Mouse (Mus musculus): ENCODE results near the gene Ift20. TPM values are rescaled to one million over a fixed set of nuclear protein-coding genes. Genes with fewer than 3 reads are reported as not detected.

Gene Ift20
- polyA plus RNA-seq, 1 experiment, result 41.7 TPM

DNA sequence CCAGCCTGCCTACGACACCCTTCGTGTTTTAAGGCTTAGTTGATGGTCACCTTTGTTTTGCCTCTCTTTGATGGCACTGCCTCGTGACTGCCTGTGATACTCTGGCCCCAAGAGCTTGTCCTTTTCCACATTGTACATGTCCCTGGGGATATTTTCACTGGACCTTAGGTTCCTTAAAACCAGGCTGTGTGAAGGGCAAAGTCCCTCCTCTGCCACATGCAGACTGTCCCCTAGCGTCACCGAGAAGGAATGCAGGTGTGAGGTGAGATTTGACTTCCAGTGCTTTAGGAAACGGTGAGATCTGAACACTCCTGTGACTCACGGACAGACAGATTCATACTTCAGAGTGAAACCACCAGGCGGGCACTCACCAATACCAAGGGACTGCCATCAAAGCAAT, 21.1 kb downstream of the Ift20 start:
- H3K36me3 ChIP-seq (ENCODE audit: control insufficient read depth, insufficient read depth, low read length), result no peaks in the 10 kb centered on the region
- DNase-seq (ENCODE audit: low read depth in 1 of 2, low spot score in 2 of 2), result no peak
- TF ChIP-seq CTCF (IDR thresholded peaks at IDR 0.05; ENCODE audit: extremely low read depth, insufficient read depth, insufficient read length, insufficient replicate concordance), result no peak
- no peak for TF ChIP-seq POLR2A (IDR thresholded peaks at IDR 0.05; ENCODE audit: low read depth, low read length)
- no peak overlapping the region for H3K27ac ChIP-seq (ENCODE audit: insufficient read depth, low read length)
- WGBS, result 69% methylated on average over 8 of the region's 8 CpGs
- H3K4me3 ChIP-seq (ENCODE audit: extremely low read depth, insufficient read depth, insufficient read length), result no peak overlapping the region
- H3K27me3 ChIP-seq (ENCODE audit: control insufficient read depth, insufficient read depth, low read length), result no peaks in the 10 kb centered on the region
- H3K4me1 ChIP-seq (ENCODE audit: control insufficient read depth, insufficient read depth, insufficient read length), result no peaks in the 10 kb centered on the region

DNA sequence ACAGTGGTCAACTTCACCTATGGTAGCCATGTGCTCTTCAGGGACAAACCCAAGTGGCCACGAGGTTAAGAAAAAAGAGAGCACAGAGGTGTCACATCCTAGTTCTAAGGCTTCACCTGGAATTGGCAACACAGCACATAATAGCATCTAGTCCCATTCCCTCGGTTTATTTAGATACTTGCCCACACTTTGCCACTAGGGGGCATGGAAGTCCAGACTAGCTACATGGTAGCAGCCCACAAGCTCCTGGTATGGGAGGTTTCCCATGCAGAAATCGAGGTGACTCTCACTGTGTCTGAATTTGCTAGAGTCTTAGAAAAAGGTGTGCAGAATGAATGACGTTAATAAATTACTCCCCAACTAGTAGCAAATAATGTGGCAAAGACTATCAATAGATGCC, 24.3 kb downstream of the Ift20 start:
- H3K4me1 ChIP-seq (ENCODE audit: control insufficient read depth, insufficient read depth, insufficient read length), result no peaks in the 10 kb centered on the region
- H3K36me3 ChIP-seq (ENCODE audit: control insufficient read depth, insufficient read depth, low read length), result no peaks in the 10 kb centered on the region
- no peak overlapping the region for H3K27ac ChIP-seq (ENCODE audit: insufficient read depth, low read length)
- TF ChIP-seq POLR2A (IDR thresholded peaks at IDR 0.05; ENCODE audit: low read depth, low read length) (no peak), CTCF (IDR thresholded peaks at IDR 0.05; ENCODE audit: extremely low read depth, insufficient read depth, insufficient read length, insufficient replicate concordance) (peak; percentile 52; the same call in 1 of the 2 replicates)
- 14% methylated on average over 4 of the region's 4 CpGs for WGBS
- DNase-seq (ENCODE audit: low read depth in 1 of 2, low spot score in 2 of 2), result peak; percentile 26 to 56
- no peak overlapping the region for H3K4me3 ChIP-seq (ENCODE audit: extremely low read depth, insufficient read depth, insufficient read length)
- no peaks in the 10 kb centered on the region for H3K27me3 ChIP-seq (ENCODE audit: control insufficient read depth, insufficient read depth, low read length)

DNA sequence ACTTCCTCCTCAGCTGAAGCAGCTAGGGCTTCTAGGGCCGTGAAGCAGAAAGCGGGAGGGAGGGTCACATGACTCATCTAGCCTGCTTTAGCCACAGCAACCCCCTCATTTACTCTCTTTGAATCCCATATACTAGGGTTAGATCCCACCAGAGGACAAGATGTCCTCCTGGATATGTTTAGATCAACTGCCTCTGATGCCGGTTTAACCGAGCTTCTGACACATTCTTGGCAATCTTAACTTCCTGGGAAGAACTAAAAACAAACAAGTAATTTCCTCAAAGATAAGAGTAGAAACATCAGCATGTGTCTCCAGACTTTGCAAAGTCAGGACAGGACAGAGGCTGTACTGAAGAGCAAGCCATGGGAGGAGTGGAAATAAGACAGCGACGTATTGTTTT, 30.6 kb downstream of the Ift20 start:
- no peak for DNase-seq (ENCODE audit: low read depth in 1 of 2, low spot score in 2 of 2)
- no peaks in the 10 kb centered on the region for H3K4me1 ChIP-seq (ENCODE audit: control insufficient read depth, insufficient read depth, insufficient read length)
- H3K27ac ChIP-seq (ENCODE audit: insufficient read depth, low read length), result no peak overlapping the region
- H3K36me3 ChIP-seq (ENCODE audit: control insufficient read depth, insufficient read depth, low read length), result peaks cover 8% of the 10 kb centered on the region
- TF ChIP-seq CTCF (IDR thresholded peaks at IDR 0.05; ENCODE audit: extremely low read depth, insufficient read depth, insufficient read length, insufficient replicate concordance) (no peak), POLR2A (IDR thresholded peaks at IDR 0.05; ENCODE audit: low read depth, low read length) (no peak)
- H3K4me3 ChIP-seq (ENCODE audit: extremely low read depth, insufficient read depth, insufficient read length), result no peak overlapping the region
- no peaks in the 10 kb centered on the region for H3K27me3 ChIP-seq (ENCODE audit: control insufficient read depth, insufficient read depth, low read length)
- 57% methylated on average over 6 of the region's 6 CpGs for WGBS

DNA sequence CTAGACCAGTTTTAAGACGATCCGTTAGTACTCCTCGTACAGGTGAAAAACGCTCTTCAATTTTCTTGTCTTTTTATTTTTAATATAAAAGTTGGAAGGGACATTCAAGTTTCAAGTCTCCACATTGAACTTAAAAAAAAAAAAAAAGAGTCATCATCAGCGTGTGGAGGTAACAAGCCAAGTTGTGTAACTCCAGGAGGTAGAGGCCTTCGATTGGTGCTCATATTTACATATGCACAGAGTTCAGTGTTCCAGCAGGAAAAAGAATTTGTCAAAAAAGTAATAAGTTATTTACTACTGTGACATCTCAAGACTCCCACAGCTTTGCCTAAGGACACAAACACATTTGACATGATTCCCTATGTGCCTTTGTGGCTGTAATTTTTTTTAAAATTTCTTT, 31.5 kb downstream of the Ift20 start:
- DNase-seq (ENCODE audit: low read depth in 1 of 2, low spot score in 2 of 2), result no peak
- TF ChIP-seq POLR2A (IDR thresholded peaks at IDR 0.05; ENCODE audit: low read depth, low read length) (no peak), CTCF (IDR thresholded peaks at IDR 0.05; ENCODE audit: extremely low read depth, insufficient read depth, insufficient read length, insufficient replicate concordance) (no peak)
- Histone ChIP-seq H3K4me3 (ENCODE audit: extremely low read depth, insufficient read depth, insufficient read length) (no peak overlapping the region), H3K27me3 (ENCODE audit: control insufficient read depth, insufficient read depth, low read length) (no peaks in the 10 kb centered on the region), H3K4me1 (ENCODE audit: control insufficient read depth, insufficient read depth, insufficient read length) (no peaks in the 10 kb centered on the region), H3K36me3 (ENCODE audit: control insufficient read depth, insufficient read depth, low read length) (peaks cover 13% of the 10 kb centered on the region), H3K27ac (ENCODE audit: insufficient read depth, low read length) (no peak overlapping the region)
- 92% methylated on average over 6 of the region's 6 CpGs for WGBS

DNA sequence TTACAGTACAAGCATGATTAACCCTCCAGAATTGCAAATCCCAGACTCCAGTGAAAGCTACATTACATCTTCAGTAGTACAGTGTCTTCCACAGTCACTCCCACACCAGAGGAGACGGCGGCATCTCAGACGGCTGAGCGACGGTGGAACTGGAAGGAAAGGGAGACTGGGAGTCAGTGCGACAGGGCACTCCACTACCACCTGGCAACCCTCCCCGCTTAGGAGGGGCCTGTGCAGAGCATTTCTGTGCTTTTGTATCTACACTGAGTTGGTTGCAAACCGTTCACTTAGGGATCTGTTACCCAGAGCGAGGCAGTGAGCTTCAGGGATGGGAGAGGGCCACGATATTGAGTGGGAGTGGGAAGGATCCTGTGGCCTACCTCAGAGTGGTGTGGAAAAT, 32.7 kb downstream of the Ift20 start:
- Histone ChIP-seq H3K27me3 (ENCODE audit: control insufficient read depth, insufficient read depth, low read length) (no peaks in the 10 kb centered on the region), H3K4me1 (ENCODE audit: control insufficient read depth, insufficient read depth, insufficient read length) (no peaks in the 10 kb centered on the region), H3K36me3 (ENCODE audit: control insufficient read depth, insufficient read depth, low read length) (peaks cover 14% of the 10 kb centered on the region), H3K4me3 (ENCODE audit: extremely low read depth, insufficient read depth, insufficient read length) (no peak overlapping the region), H3K27ac (ENCODE audit: insufficient read depth, low read length) (no peak overlapping the region)
- TF ChIP-seq CTCF (IDR thresholded peaks at IDR 0.05; ENCODE audit: extremely low read depth, insufficient read depth, insufficient read length, insufficient replicate concordance), result no peak
- no peak for TF ChIP-seq POLR2A (IDR thresholded peaks at IDR 0.05; ENCODE audit: low read depth, low read length)
- 94% methylated on average over 10 of the region's 10 CpGs for WGBS
- DNase-seq (ENCODE audit: low read depth in 1 of 2, low spot score in 2 of 2), result no peak

DNA sequence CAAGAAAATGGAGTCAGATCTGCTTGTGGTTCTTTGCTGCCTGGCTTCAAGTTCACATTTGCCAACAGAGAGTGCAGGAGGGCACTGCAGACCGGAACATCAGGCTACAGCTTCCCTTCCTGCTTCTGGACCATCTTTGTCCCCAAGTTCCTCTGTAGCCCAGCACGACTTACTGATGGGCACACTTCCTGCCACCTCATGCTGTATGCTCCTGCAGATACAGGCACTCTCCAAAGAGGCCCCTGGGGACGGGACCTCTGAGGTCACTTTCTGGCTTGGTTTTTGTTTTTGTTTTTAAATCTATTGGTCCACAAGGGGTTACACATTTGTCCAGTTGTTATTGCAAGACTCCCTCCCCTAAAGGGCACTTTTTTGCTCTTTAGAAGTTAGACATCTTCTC, 33.6 kb downstream of the Ift20 start:
- Histone ChIP-seq H3K36me3 (ENCODE audit: control insufficient read depth, insufficient read depth, low read length) (peaks cover 16% of the 10 kb centered on the region), H3K4me3 (ENCODE audit: extremely low read depth, insufficient read depth, insufficient read length) (no peak overlapping the region), H3K27me3 (ENCODE audit: control insufficient read depth, insufficient read depth, low read length) (no peaks in the 10 kb centered on the region), H3K27ac (ENCODE audit: insufficient read depth, low read length) (no peak overlapping the region), H3K4me1 (ENCODE audit: control insufficient read depth, insufficient read depth, insufficient read length) (no peaks in the 10 kb centered on the region)
- TF ChIP-seq POLR2A (IDR thresholded peaks at IDR 0.05; ENCODE audit: low read depth, low read length) (no peak), CTCF (IDR thresholded peaks at IDR 0.05; ENCODE audit: extremely low read depth, insufficient read depth, insufficient read length, insufficient replicate concordance) (no peak)
- 49% methylated on average over 3 of the region's 3 CpGs for WGBS
- no peak for DNase-seq (ENCODE audit: low read depth in 1 of 2, low spot score in 2 of 2)

DNA sequence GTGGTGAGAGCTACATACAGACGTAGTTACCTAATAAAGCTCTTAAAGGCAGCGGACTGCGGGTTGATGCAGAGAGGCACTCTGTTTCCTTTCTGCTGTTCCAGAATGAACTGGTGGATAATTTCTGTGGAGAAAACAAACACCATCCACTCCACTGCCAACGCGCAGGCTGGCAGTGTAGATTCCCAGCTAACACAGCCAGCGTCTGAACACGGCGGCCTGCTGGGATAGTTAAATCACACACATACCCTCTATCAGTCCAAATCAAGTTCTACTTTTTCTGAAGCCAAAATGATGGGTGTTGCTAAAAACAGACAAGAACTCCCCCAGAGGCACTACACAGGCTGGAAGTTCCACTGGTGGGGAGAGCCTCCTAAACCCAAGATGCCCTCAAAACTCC, 35.3 kb downstream of the Ift20 start:
- WGBS, result 96% methylated on average over 8 of the region's 8 CpGs

More for the DNA sequence above, 35.3 kb downstream of the Ift20 start:
- Histone ChIP-seq H3K4me3 (ENCODE audit: extremely low read depth, insufficient read depth, insufficient read length) (no peak overlapping the region), H3K4me1 (ENCODE audit: control insufficient read depth, insufficient read depth, insufficient read length) (no peaks in the 10 kb centered on the region), H3K27ac (ENCODE audit: insufficient read depth, low read length) (no peak overlapping the region), H3K27me3 (ENCODE audit: control insufficient read depth, insufficient read depth, low read length) (no peaks in the 10 kb centered on the region), H3K36me3 (ENCODE audit: control insufficient read depth, insufficient read depth, low read length) (peaks cover 16% of the 10 kb centered on the region)
- no peak for DNase-seq (ENCODE audit: low read depth in 1 of 2, low spot score in 2 of 2)
- no peak for TF ChIP-seq POLR2A (IDR thresholded peaks at IDR 0.05; ENCODE audit: low read depth, low read length)
